Mouse (Mus musculus): Measurements from ENCODE around the gene Plin4. TPM values are rescaled to one million over a fixed set of nuclear protein-coding genes. Genes with fewer than 3 reads are reported as not detected.

Gene Plin4
- polyA plus RNA-seq, 1 experiment from 2014 or later, result 0.08 TPM

- peaks cover 19% of the 10 kb centered on the region for H3K4me1 ChIP-seq (replicated peaks; ENCODE audit: control insufficient read depth, insufficient read depth, low read length)
- H3K36me3 ChIP-seq (ENCODE audit: control insufficient read depth, insufficient read depth, low read length), result no peaks in the 10 kb centered on the region
- H3K9me3 ChIP-seq (ENCODE audit: control insufficient read depth, low read length), result no peaks in the 10 kb centered on the region
- H3K27ac ChIP-seq (ENCODE audit: low read depth), result no peak overlapping the region
- DNase-seq (ENCODE audit: low spot score), result no peak
- peak overlapping the region; percentile 34 for H3K4me3 ChIP-seq (ENCODE audit: low read depth, low read length)
- H3K9ac ChIP-seq (ENCODE audit: low read length), result 0 out of 2 replicates have a peak overlapping the region, but pooled peaks have one; percentile 13
- H3K27me3 ChIP-seq (replicated peaks; ENCODE audit: control insufficient read depth, insufficient read depth, low read length), result peaks cover 63% of the 10 kb centered on the region
- peak overlapping the region; percentile 55 for H3K4me2 ChIP-seq (ENCODE audit: low read length)
- ATAC-seq (replicated peaks; ENCODE audit: low FRiP score, low TSS enrichment, low read depth), result peak; percentile 38
- 2% methylated on average over 36 of the region's 47 CpGs for WGBS
Observed at GRCm38 (mm10) chr17:56141702-56142605, 32.4 kb upstream of the Plin4 start.

- no peak within 1 kb of the TSS for H3K27ac ChIP-seq (ENCODE audit: low read depth)
- H3K4me3 ChIP-seq (ENCODE audit: low read depth, low read length), result peak within 1 kb of the TSS; percentile 53
- H3K9me3 ChIP-seq (ENCODE audit: control insufficient read depth, low read length), result no peaks in the 10 kb centered on the region
- DNase-seq (ENCODE audit: low spot score) (peak; percentile 78), ATAC-seq (replicated peaks; ENCODE audit: low FRiP score, low TSS enrichment, low read depth) (peak; percentile 28; the same call in 1 of the 2 replicates)
- peak within 1 kb of the TSS; percentile 98 for H3K4me2 ChIP-seq (ENCODE audit: low read length)
- WGBS, result 1% methylated on average over 71 of the region's 79 CpGs
- H3K9ac ChIP-seq (ENCODE audit: low read length), result peak within 1 kb of the TSS; percentile 37
- peaks cover 19% of the 10 kb centered on the region for H3K4me1 ChIP-seq (replicated peaks; ENCODE audit: control insufficient read depth, insufficient read depth, low read length)
- no peaks in the 10 kb centered on the region for H3K36me3 ChIP-seq (ENCODE audit: control insufficient read depth, insufficient read depth, low read length)
- H3K27me3 ChIP-seq (replicated peaks; ENCODE audit: control insufficient read depth, insufficient read depth, low read length), result peaks cover 55% of the 10 kb centered on the region
Observed at GRCm38 (mm10) chr17:56139858-56140595, 30.4 kb upstream of the Plin4 start, which contains the start of gene Sema6b. Sema6b (minus strand) TSS chr17:56140343.

GRCm38 (mm10) chr17:56139355-56139754 lies 29.8 kb upstream of the Plin4 start:
- 11% methylated on average over 21 of the region's 21 CpGs for WGBS
- H3K9me3 ChIP-seq (ENCODE audit: control insufficient read depth, low read length), result no peaks in the 10 kb centered on the region

GRCm38 (mm10) chr17:56137839-56138613 lies 28.4 kb upstream of the Plin4 start:
- 16% methylated on average over 25 of the region's 25 CpGs for WGBS
- DNase-seq (ENCODE audit: low spot score) (no peak), ATAC-seq (replicated peaks; ENCODE audit: low FRiP score, low TSS enrichment, low read depth) (no peak)
- H3K4me2 ChIP-seq (ENCODE audit: low read length), result peak overlapping the region; percentile 32
- peaks cover 49% of the 10 kb centered on the region for H3K27me3 ChIP-seq (replicated peaks; ENCODE audit: control insufficient read depth, insufficient read depth, low read length)
- no peak overlapping the region for H3K4me3 ChIP-seq (ENCODE audit: low read depth, low read length)
- H3K4me1 ChIP-seq (replicated peaks; ENCODE audit: control insufficient read depth, insufficient read depth, low read length), result peaks cover 33% of the 10 kb centered on the region
- no peak overlapping the region for H3K9ac ChIP-seq (ENCODE audit: low read length)
- H3K9me3 ChIP-seq (ENCODE audit: control insufficient read depth, low read length), result no peaks in the 10 kb centered on the region
- no peaks in the 10 kb centered on the region for H3K36me3 ChIP-seq (ENCODE audit: control insufficient read depth, insufficient read depth, low read length)
- H3K27ac ChIP-seq (ENCODE audit: low read depth), result no peak overlapping the region

More at GRCm38 (mm10) chr17:56139355-56139754, 29.8 kb upstream of the Plin4 start:
- H3K4me3 ChIP-seq (ENCODE audit: low read depth, low read length), result peak overlapping the region; percentile 53
- H3K27me3 ChIP-seq (replicated peaks; ENCODE audit: control insufficient read depth, insufficient read depth, low read length), result peaks cover 55% of the 10 kb centered on the region
- H3K9ac ChIP-seq (ENCODE audit: low read length), result no peak overlapping the region
- no peaks in the 10 kb centered on the region for H3K36me3 ChIP-seq (ENCODE audit: control insufficient read depth, insufficient read depth, low read length)
- H3K4me2 ChIP-seq (ENCODE audit: low read length), result peak overlapping the region; percentile 98
- ATAC-seq (replicated peaks; ENCODE audit: low FRiP score, low TSS enrichment, low read depth), result peak; percentile 1; the same call in 1 of the 2 replicates
- no peak for DNase-seq (ENCODE audit: low spot score)
- no peak overlapping the region for H3K27ac ChIP-seq (ENCODE audit: low read depth)
- peaks cover 22% of the 10 kb centered on the region for H3K4me1 ChIP-seq (replicated peaks; ENCODE audit: control insufficient read depth, insufficient read depth, low read length)

GRCm38 (mm10) chr17:56136558-56136957 lies 27.0 kb upstream of the Plin4 start:
- no peak for DNase-seq (ENCODE audit: low spot score)
- 84% methylated on average over 7 of the region's 7 CpGs for WGBS
- H3K9ac ChIP-seq (ENCODE audit: low read length), result no peak overlapping the region
- no peaks in the 10 kb centered on the region for H3K9me3 ChIP-seq (ENCODE audit: control insufficient read depth, low read length)
- H3K4me1 ChIP-seq (replicated peaks; ENCODE audit: control insufficient read depth, insufficient read depth, low read length), result peaks cover 24% of the 10 kb centered on the region
- no peaks in the 10 kb centered on the region for H3K36me3 ChIP-seq (ENCODE audit: control insufficient read depth, insufficient read depth, low read length)
- no peak overlapping the region for H3K4me3 ChIP-seq (ENCODE audit: low read depth, low read length)
- no peak overlapping the region for H3K4me2 ChIP-seq (ENCODE audit: low read length)
- H3K27me3 ChIP-seq (replicated peaks; ENCODE audit: control insufficient read depth, insufficient read depth, low read length), result peaks cover 35% of the 10 kb centered on the region
- no peak overlapping the region for H3K27ac ChIP-seq (ENCODE audit: low read depth)
- no peak for ATAC-seq (replicated peaks; ENCODE audit: low FRiP score, low TSS enrichment, low read depth)

GRCm38 (mm10) chr17:56134463-56134971 lies 24.9 kb upstream of the Plin4 start:
- 2% methylated on average over 27 of the region's 27 CpGs for WGBS
- no peak overlapping the region for H3K27ac ChIP-seq (ENCODE audit: low read depth)
- ATAC-seq (replicated peaks; ENCODE audit: low FRiP score, low TSS enrichment, low read depth) (peak; percentile 19), DNase-seq (ENCODE audit: low spot score) (peak; percentile 79)
- peaks cover 14% of the 10 kb centered on the region for H3K27me3 ChIP-seq (replicated peaks; ENCODE audit: control insufficient read depth, insufficient read depth, low read length)
- H3K9me3 ChIP-seq (ENCODE audit: control insufficient read depth, low read length), result no peaks in the 10 kb centered on the region
- no peaks in the 10 kb centered on the region for H3K36me3 ChIP-seq (ENCODE audit: control insufficient read depth, insufficient read depth, low read length)
- H3K4me1 ChIP-seq (replicated peaks; ENCODE audit: control insufficient read depth, insufficient read depth, low read length), result peaks cover 21% of the 10 kb centered on the region
- H3K9ac ChIP-seq (ENCODE audit: low read length), result 0 out of 2 replicates have a peak overlapping the region, but pooled peaks have one; percentile 11
- H3K4me3 ChIP-seq (ENCODE audit: low read depth, low read length), result peak overlapping the region; percentile 26
- peak overlapping the region; percentile 67 for H3K4me2 ChIP-seq (ENCODE audit: low read length)

- no peaks in the 10 kb centered on the region for H3K9me3 ChIP-seq (ENCODE audit: control insufficient read depth, low read length)
- no peaks in the 10 kb centered on the region for H3K36me3 ChIP-seq (ENCODE audit: control insufficient read depth, insufficient read depth, low read length)
- WGBS, result 15% methylated on average over 21 of the region's 21 CpGs
- H3K4me2 ChIP-seq (ENCODE audit: low read length), result peak overlapping the region; percentile 67
- ATAC-seq (replicated peaks; ENCODE audit: low FRiP score, low TSS enrichment, low read depth) (peak; percentile 87), DNase-seq (ENCODE audit: low spot score) (peak; percentile 78)
- peaks cover 18% of the 10 kb centered on the region for H3K4me1 ChIP-seq (replicated peaks; ENCODE audit: control insufficient read depth, insufficient read depth, low read length)
- peak overlapping the region; percentile 26 for H3K4me3 ChIP-seq (ENCODE audit: low read depth, low read length)
- H3K27ac ChIP-seq (ENCODE audit: low read depth), result peak overlapping the region; percentile 57
- peaks cover 6% of the 10 kb centered on the region for H3K27me3 ChIP-seq (replicated peaks; ENCODE audit: control insufficient read depth, insufficient read depth, low read length)
- 0 out of 2 replicates have a peak overlapping the region, but pooled peaks have one; percentile 11 for H3K9ac ChIP-seq (ENCODE audit: low read length)
Observed at GRCm38 (mm10) chr17:56133457-56134363, 24.1 kb upstream of the Plin4 start.
